Mouse (Mus musculus) limb, embryonic 15.5 days (tissue): Measurements from ENCODE around the gene Bnipl. TPM values are rescaled to one million over a fixed set of nuclear protein-coding genes. Genes with fewer than 3 reads are reported as not detected.

Experiments
- ATAC-seq: fragments of 200-750 bp; cut with Nextera tagmentation; 2 replicates; pipeline ENCODE4 v1.8.0; 2017; ENCODE audit warnings: low read depth, moderate TSS enrichment; ENCODE audit not compliant: insufficient number of reproducible peaks, low FRiP score, low TSS enrichment
- H3K27ac ChIP-seq: fragments of 300-500 bp; sonication (generic); 2 replicates; pipeline ENCODE4 v1.5.1; 2015; ENCODE audit warnings: moderate library complexity, mild to moderate bottlenecking, inconsistent platforms
- H3K27me3 ChIP-seq: fragments of 300-500 bp; sonication (generic); 2 replicates; pipeline ENCODE4 v1.6.1; 2015; ENCODE audit warnings: inconsistent platforms
- H3K36me3 ChIP-seq: fragments of 300-500 bp; sonication (generic); 2 replicates; pipeline ENCODE4 v1.6.1; 2015; ENCODE audit warnings: inconsistent platforms
- H3K4me1 ChIP-seq: fragments of 300-500 bp; sonication (generic); 2 replicates; pipeline ENCODE4 v1.6.1; 2015; ENCODE audit warnings: inconsistent platforms
- H3K4me2 ChIP-seq: fragments of 300-500 bp; sonication (generic); 2 replicates; pipeline ENCODE4 v1.6.1; 2015; ENCODE audit warnings: mild to moderate bottlenecking, inconsistent platforms
- H3K4me3 ChIP-seq: fragments of 300-500 bp; sonication (generic); 2 replicates; pipeline ENCODE4 v1.5.1; 2015; ENCODE audit warnings: mild to moderate bottlenecking, inconsistent platforms
- H3K9ac ChIP-seq: fragments of 300-500 bp; sonication (generic); 2 replicates; pipeline ENCODE4 v1.6.1; 2015; ENCODE audit warnings: inconsistent platforms
- H3K9me3 ChIP-seq: fragments of 300-500 bp; sonication (generic); 2 replicates; pipeline ENCODE4 v1.6.1; 2016; ENCODE audit warnings: inconsistent platforms
- WGBS: fragments of 180-500 bp; shearing (Covaris S2); methylation state at CpG from one replicate; pipeline ENCODE4 v1.1.7; 2015; 5-methylcytosine and 5-hydroxymethylcytosine counted together
- polyA plus RNA-seq: library from polyadenylated mRNA; unstranded; fragments of >200 nt; fragmentation: Nextera tagmentation; extraction: Ambion mirVana; gene quantifications from 2 replicates; pipeline ENCODE4 v1.2.1, GENCODE M21; 2015

Bnipl gene
- polyA plus RNA-seq, 1 experiment from 2014 or later: 17.2 TPM

DNA sequence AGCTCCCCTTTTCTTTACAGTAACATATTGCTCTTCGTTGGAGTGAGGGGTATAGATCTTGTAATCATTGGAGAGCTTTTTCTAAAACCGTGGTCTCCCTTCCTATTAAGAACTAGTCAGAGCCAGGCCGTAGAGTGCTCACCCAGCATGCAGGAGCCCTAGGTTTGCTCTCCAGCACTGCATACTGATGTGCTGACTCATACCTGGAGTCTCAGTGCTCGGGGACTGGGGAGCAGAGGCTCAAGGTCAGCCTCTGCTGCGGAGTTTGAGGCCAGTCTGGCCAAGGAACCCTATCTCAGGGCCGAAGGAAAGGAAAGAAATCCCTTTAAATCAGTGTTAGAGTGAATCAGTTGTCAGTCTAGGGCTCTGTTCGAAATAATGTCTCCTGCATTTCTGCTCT lies 18.2 kb downstream of the Bnipl start:
- Histone ChIP-seq H3K27me3 (no peaks in the 10 kb centered on the region), H3K4me1 (peaks cover 24% of the 10 kb centered on the region), H3K4me2 (no peak overlapping the region), H3K27ac (no peak overlapping the region), H3K9me3 (no peaks in the 10 kb centered on the region), H3K4me3 (no peak overlapping the region), H3K9ac (no peak overlapping the region), H3K36me3 (peaks cover 65% of the 10 kb centered on the region)
- no peak for ATAC-seq
- 86% methylated on average over 7 of the region's 7 CpGs for WGBS

DNA sequence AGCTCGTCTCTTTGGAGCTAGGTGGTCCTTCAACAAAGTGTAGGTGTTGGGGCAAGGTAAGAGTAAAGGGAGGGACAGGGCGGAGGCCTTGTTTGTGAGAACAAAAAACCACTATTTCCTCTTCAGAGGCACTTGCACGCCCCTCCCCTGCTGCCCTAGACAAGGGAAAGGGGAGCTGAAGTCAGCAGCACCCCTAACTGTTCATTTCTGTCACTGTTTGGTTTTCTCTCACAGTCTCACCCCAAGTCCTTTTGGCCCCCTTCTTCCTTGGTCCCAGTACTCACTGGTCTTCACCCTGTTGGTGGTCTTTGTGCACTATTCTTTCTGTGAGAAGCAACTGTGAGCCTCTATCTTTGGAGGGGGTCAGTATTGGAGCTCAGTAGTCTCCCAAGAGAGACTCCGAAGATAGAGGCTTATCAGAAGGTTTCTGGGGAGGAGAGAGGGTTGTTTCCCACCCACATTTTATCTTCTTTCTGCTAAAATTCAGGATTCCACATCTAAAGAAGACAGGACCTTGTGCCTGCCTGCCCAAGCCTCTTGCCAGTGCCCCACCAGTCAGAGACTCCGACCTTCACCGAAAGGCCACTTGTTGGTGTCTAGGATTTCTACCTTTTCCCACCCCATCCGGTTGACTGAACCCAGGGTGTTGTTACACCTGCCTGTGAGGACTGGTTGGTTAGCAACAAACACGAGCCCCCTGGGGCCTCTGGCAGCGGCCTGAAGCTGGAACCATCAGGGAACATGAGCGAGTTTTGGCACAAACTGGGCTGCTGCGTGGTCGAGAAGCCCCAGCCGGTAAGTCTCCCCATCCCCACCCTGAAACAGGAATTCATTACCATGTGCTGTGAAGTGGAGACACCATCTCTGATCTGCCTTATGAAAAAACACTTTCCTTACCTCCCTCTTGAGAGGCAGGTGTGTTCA lies 19.4 kb downstream of the Bnipl start, which contains the start of gene Mllt11:
Gene Mllt11 (minus strand): TSS at position 874 of the 924 bp plus-strand sequence.
- peaks cover 53% of the 10 kb centered on the region for H3K36me3 ChIP-seq
- peak within 1 kb of the TSS; percentile 90 for H3K4me3 ChIP-seq
- H3K9ac ChIP-seq: no peak within 1 kb of the TSS
- no peak for ATAC-seq
- WGBS: 57% methylated on average over 13 of the region's 13 CpGs
- H3K4me2 ChIP-seq: peak within 1 kb of the TSS; percentile 64
- no peaks in the 10 kb centered on the region for H3K27me3 ChIP-seq
- peak within 1 kb of the TSS; percentile 97 for H3K27ac ChIP-seq
- H3K4me1 ChIP-seq: peaks cover 33% of the 10 kb centered on the region
- no peaks in the 10 kb centered on the region for H3K9me3 ChIP-seq

DNA sequence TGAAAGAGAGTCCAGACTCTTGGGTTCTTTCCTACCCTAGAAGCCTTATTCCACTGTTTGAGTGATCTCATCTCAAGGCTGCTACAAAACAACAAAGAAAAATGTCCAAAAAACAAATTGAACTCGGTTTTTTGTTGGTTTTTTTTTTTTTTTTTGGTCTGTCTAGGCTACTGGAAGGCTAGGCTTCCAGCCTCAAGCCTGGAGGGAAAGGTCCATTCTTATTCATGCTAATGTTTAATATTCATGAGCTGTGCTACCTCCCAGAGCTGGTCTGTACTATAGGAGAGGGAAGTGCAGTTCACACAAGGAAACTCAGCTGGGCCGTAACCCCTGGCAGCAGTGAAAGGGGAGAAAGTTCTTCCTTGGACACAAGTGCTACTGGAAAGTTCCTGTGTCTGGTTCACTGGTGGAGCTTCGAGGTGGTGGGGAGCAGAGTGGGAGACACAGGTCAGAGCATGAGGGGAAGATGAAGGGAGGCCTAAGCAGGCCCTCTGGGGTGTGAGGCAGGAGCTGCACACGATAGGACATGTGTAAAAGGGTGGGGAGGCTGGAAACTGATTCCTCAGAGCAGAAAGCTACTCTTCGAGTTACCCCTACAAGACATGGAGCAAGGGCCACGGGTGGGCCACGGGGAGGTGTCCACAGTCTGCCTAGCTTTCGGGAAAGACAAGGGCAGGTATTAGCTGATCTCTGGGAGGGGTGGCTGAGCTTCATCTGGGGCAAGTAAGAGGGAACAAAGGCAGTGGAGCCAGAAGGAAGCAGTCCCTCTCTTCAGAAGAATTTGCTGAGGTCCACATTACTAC lies 20.3 kb downstream of the Bnipl start:
- WGBS: 50% methylated on average over 8 of the region's 8 CpGs
- Histone ChIP-seq H3K4me1 (peaks cover 33% of the 10 kb centered on the region), H3K4me2 (peak overlapping the region; percentile 64), H3K9me3 (no peaks in the 10 kb centered on the region), H3K27me3 (no peaks in the 10 kb centered on the region), H3K36me3 (peaks cover 45% of the 10 kb centered on the region), H3K27ac (peak overlapping the region; percentile 97), H3K9ac (0 out of 2 replicates have a peak overlapping the region, but pooled peaks have one; percentile 18), H3K4me3 (peak overlapping the region; percentile 90)
- ATAC-seq: no peak

DNA sequence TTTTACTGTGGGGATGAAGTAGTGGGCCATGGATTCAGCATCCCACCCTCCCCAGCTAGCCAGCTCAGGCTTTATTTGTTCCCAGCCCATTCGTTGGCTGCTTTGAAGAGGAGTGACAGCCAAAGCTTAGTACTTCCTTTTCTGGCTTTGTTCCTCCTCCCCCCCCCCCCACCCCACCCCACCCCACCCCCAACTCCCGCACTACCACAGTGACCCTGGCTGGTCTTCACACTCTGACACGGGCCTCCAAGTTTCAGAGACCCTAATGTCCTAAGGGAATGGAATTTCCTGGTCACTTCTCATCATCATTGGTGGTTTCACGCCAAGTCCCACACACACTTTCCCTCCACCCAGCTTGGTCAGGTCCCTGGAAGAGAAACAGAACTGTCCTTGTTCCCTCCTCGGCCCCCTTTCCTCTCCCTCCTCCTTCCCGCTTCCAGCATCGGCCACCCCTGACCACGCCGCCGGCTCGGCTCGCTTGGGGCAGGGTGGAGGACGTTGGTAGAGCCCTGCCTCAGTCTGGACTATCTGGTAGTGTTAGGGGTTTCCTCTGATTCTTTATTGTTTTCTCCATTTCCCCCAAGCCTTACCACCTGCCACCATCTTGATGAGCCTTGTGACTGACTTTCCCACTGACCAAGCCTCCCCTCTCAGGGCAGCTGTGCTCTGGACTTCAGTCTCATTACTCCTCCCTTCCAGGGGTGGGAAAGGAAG lies 21.1 kb downstream of the Bnipl start:
- Histone ChIP-seq H3K9ac (peak overlapping the region; percentile 94), H3K4me1 (peaks cover 33% of the 10 kb centered on the region), H3K36me3 (peaks cover 44% of the 10 kb centered on the region), H3K4me2 (peak overlapping the region; percentile 64), H3K4me3 (peak overlapping the region; percentile 90), H3K27ac (peak overlapping the region; percentile 97), H3K27me3 (no peaks in the 10 kb centered on the region), H3K9me3 (no peaks in the 10 kb centered on the region)
- under 1% methylated on average over 13 of the region's 13 CpGs for WGBS
- ATAC-seq: peak; percentile 55

DNA sequence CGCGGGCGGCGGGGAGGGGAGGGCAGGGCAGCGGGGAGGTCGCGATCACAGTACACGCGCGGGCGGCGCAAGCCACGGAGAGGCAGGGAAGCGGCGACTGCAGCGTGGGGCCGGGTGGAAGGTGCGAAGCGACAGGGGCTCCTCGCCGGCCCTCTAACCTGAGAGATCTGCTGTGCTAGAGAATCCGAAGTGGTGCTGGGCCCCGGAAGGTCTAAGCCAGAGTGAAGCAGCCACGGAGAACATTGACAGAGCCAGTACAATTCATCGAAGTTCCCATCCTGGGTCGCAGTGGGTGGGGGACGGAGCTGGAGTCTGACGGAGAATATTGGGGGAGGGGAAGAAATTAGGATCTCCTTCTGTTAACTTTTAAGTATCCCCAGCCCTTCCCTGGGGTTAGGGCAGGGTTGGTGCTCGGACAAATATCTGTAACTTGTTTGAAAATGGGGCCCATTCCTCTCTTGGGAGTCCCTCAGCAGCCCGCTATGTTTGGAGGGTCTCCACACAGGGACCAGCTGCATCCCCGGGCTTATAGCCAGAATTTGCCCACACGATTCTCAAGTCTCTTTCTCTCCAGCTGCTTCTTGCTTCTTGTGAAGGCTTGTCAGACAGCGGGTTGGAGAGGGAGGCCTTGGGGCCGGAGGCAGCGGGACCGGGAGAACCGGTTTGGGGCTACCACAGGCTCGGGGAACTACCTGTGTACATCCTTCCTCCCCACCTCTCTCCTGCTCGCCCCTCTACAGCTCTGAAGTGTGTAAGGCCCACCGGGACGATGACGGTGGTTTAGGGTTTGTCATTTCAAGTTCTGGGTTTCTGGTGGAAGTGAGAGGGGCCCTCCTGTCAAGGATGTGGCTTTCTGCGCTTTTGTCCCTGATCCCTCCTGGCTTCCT lies 21.9 kb downstream of the Bnipl start:
- H3K4me3 ChIP-seq: peak overlapping the region; percentile 90
- peaks cover 36% of the 10 kb centered on the region for H3K36me3 ChIP-seq
- ATAC-seq: 0 out of 2 replicates have a peak, but pooled peaks have one; percentile 4
- H3K4me1 ChIP-seq: peaks cover 33% of the 10 kb centered on the region
- peak overlapping the region; percentile 97 for H3K27ac ChIP-seq
- H3K9ac ChIP-seq: peak overlapping the region; percentile 94
- peak overlapping the region; percentile 64 for H3K4me2 ChIP-seq
- H3K9me3 ChIP-seq: no peaks in the 10 kb centered on the region
- H3K27me3 ChIP-seq: no peaks in the 10 kb centered on the region
- WGBS: under 1% methylated on average over 43 of the region's 43 CpGs

DNA sequence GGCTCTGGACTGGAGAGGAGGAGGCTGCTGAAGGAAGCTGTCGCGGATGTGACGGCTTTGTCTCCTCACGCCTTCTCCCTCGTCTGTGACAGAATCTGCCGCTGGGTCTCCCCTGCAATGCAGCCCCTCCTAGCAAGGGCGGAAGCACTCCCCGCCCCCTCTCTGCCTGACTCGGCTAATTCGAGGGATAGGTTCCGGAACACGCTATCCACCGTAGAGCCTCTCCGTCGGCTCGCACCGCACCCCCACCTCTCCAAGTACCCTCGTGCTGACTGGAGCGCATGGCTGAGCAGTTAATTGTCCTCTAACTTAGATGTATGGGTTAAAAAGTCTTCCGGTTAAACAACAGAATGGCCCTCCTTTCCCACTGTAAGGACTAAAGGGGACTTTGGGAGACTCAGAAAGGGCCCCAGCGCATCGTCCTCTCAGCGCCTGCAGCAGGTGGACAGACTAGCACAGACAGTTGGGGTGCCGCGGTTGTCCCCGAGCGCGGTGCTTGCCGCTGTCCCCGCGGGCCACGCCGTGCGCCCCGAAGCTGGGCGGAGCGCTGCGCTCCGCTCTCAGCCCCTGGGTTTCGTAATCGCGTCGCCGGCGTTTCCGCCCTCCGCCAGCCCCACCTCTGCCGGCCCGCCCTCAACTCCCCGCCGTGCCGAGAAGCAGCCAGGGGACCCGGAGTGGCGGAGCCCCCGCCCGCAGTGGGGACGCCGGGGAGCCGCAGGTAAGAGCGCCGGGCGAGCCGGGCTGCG lies 22.7 kb downstream of the Bnipl start, which contains the start of gene Cdc42se1:
Gene Cdc42se1 (plus strand): TSS at position 585 of the 746 bp plus-strand sequence.
- H3K27me3 ChIP-seq: no peaks in the 10 kb centered on the region
- no peaks in the 10 kb centered on the region for H3K9me3 ChIP-seq
- peak; percentile 86 for ATAC-seq
- under 1% methylated on average over 64 of the region's 64 CpGs for WGBS
- H3K4me1 ChIP-seq: peaks cover 33% of the 10 kb centered on the region
- peak within 1 kb of the TSS; percentile 94 for H3K9ac ChIP-seq
- H3K4me3 ChIP-seq: peak within 1 kb of the TSS; percentile 90
- H3K36me3 ChIP-seq: peaks cover 30% of the 10 kb centered on the region
- peak within 1 kb of the TSS; percentile 97 for H3K27ac ChIP-seq
- peak within 1 kb of the TSS; percentile 64 for H3K4me2 ChIP-seq

DNA sequence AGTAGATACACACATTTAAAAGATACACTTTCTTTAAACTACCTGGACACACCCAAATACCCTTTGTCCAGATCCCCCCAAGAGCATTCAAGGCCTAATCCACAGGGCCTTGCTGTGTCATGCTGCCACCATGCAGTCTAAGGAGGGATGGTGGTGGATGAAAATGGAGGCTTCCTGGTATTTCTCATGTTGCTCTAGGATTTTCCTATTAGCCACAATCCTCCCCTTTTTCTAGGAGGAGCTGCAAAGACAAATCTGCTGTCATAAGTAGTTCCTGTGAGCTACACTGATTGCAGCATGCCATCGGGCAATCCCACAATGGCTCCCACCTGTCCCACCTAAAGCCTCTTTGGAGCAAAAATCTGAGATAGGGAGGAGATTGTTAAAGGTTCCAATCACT lies 23.8 kb downstream of the Bnipl start:
- Histone ChIP-seq H3K27me3 (no peaks in the 10 kb centered on the region), H3K27ac (no peak overlapping the region; the same call in 1 of the 2 replicates), H3K36me3 (peaks cover 30% of the 10 kb centered on the region), H3K4me1 (peaks cover 33% of the 10 kb centered on the region), H3K9ac (no peak overlapping the region), H3K4me2 (peak overlapping the region; percentile 64), H3K4me3 (peak overlapping the region; percentile 90), H3K9me3 (no peaks in the 10 kb centered on the region)
- 26% methylated on average over 1 of the region's 1 CpGs for whole genome bisulfite sequencing
- ATAC-seq: no peak

DNA sequence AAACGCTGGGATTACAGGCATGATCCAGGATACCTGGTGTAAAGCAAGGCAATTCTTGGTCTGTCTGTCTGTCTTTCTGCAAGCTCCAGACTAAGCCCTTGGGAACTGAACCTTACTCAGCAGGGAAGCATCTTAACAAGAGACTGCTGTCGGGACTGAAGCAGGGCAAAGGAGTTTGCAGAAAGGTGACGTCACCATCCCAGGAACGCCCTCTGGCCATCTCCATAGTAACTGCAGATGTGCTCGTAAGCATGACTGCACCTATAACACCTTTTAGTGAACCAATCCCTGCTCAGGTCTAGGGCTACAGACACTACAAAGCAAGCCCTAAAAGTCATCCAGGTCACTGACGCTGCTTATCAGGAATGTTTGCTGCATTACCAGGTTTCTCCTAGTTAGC lies 26.7 kb downstream of the Bnipl start:
- peaks cover 9% of the 10 kb centered on the region for H3K4me1 ChIP-seq
- H3K36me3 ChIP-seq: peaks cover 42% of the 10 kb centered on the region
- H3K27ac ChIP-seq: no peak overlapping the region
- H3K27me3 ChIP-seq: no peaks in the 10 kb centered on the region
- no peaks in the 10 kb centered on the region for H3K9me3 ChIP-seq
- H3K4me2 ChIP-seq: no peak overlapping the region
- WGBS: 24% methylated on average over 6 of the region's 6 CpGs
- ATAC-seq: no peak
- H3K4me3 ChIP-seq: no peak overlapping the region
- no peak overlapping the region for H3K9ac ChIP-seq

DNA sequence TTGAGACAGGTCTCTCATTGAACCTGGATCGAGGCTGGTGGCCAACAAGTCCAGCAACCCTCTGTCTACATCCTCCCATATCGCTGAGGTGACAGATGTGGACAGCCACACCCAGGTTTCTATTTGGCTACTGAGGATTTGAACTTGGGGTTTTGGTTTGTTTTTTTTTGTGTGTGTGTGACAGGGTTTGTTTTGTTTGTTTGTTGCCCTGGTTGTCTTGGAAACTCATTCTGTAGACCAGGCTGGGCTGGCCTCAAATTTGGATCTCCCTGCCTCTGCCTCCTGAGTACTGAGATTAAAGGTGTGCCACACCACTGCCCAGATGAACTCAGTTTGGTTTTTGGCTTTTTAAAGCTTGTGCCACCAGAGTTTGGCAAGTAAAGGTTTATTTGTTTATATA lies 28.0 kb downstream of the Bnipl start:
- ATAC-seq: no peak
- peaks cover 15% of the 10 kb centered on the region for H3K4me1 ChIP-seq
- no peaks in the 10 kb centered on the region for H3K9me3 ChIP-seq
- WGBS: 91% methylated on average over 2 of the region's 2 CpGs
- H3K27ac ChIP-seq: no peak overlapping the region
- H3K27me3 ChIP-seq: no peaks in the 10 kb centered on the region
- H3K4me2 ChIP-seq: no peak overlapping the region
- no peak overlapping the region for H3K9ac ChIP-seq
- peaks cover 43% of the 10 kb centered on the region for H3K36me3 ChIP-seq
- no peak overlapping the region for H3K4me3 ChIP-seq

DNA sequence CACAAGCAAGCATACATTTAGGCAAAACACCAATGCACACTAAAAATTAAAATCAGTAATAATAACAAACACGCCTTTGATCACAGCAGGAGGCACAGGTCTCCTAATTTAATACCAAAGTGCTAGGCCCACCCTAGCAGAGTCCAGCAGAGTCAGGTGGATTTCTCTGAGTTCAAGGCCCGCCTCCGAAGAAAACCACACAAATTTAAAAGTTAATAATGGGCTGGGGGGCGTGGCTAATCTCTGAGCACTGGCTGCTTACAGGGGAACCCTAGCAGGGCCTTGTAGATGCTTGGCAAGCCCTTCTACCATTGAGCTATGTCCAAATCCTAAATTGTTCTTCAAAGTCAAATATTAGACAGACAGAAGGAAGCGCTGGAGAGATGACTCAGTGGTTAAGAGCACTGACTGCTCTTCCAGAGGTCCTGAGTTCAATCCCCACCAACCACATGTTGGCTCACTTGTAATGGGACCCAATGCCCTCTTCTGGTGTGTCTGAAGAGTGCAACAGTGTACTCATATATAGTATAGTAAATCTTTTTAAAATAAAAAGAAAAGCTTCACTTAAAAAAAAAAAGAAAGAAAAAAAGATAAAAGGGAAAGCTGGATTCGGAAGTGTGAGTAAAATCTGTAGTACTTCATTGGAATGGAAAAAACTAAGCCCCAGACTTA lies 32.4 kb downstream of the Bnipl start:
- Histone ChIP-seq H3K9ac (no peak overlapping the region), H3K4me2 (peak overlapping the region; percentile 69), H3K27ac (peak overlapping the region; percentile 100), H3K27me3 (no peaks in the 10 kb centered on the region), H3K4me3 (peak overlapping the region; percentile 75), H3K36me3 (peaks cover 49% of the 10 kb centered on the region), H3K4me1 (peaks cover 12% of the 10 kb centered on the region), H3K9me3 (no peaks in the 10 kb centered on the region)
- ATAC-seq: no peak
- 78% methylated on average over 6 of the region's 6 CpGs for WGBS
